Mouse (Mus musculus): ENCODE measurements around the gene Nlrp9b.
"Not testable (repeated sequence)": the region's sequence is repeated elsewhere in the genome, so short reads cannot be mapped to it uniquely, and the experiment has no call there.

Gene Nlrp9b

DNA sequence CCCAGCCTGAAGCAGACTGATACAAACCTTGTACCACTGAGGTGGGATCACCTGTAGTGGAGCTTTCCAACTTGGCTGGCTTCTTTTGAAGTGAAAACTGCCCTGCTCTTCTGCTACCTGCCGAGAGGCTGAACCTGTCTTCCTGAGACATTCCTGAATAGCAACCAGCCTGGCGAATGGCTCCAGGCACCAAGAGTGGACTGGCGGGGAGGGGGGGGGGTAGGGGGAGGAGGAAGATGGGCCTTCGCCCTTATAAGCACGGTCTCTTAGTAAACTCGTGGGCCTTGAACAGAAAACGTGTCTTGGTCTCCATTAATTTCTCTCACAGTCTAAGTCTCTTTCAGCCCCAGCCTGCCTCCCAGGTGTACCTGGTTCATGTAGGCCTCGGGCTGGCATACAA is at the start of gene Nlrp9b:
Gene Nlrp9b (plus strand): TSS at position 301 of the 400 bp plus-strand sequence.
- not testable (repeated sequence) for DNase-seq (ENCODE audit: low spot score in 2 of 2)

DNA sequence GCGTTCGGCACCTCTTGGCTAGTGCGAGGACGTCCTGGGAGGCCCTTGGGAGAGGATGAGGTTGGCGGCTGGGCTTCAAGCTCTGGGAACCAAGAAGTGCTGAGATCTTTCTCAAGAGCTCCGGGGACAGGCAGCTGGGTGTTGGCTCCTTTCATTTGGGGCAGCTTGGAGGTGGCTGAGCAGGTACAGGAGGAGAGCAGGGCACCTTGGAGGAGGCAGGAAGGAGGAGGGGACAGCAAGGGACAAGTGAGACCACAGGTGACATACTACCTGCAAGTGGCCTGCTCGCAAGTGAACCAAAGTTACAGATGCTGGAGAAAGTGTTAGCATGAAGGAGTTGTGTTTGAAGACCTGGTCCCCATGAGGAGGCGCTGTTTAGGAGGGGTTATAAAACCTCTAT is 46.6 kb upstream of the Nlrp9b start:
- no peak for DNase-seq (ENCODE audit: low spot score in 2 of 2)

DNA sequence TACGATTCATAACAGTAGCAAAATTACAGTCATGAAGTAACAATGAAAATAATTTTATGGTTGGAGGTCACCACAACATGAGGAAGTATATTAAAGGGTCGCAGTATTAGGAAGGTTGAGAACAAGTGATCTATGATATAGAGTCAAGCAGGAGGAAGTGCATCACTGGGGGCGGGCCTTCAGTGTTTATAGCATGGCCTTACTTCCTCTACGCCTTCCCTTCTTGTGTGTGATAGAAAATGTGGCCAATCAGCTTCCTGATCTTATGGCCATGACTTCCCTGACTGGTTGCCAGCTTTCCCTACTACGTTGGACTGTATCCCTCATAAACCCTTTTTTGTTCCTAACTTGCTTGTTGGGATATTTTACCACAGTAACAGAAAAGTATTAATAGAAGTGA is 46.1 kb upstream of the Nlrp9b start:
- DNase-seq (ENCODE audit: low spot score in 2 of 2), result no peak

DNA sequence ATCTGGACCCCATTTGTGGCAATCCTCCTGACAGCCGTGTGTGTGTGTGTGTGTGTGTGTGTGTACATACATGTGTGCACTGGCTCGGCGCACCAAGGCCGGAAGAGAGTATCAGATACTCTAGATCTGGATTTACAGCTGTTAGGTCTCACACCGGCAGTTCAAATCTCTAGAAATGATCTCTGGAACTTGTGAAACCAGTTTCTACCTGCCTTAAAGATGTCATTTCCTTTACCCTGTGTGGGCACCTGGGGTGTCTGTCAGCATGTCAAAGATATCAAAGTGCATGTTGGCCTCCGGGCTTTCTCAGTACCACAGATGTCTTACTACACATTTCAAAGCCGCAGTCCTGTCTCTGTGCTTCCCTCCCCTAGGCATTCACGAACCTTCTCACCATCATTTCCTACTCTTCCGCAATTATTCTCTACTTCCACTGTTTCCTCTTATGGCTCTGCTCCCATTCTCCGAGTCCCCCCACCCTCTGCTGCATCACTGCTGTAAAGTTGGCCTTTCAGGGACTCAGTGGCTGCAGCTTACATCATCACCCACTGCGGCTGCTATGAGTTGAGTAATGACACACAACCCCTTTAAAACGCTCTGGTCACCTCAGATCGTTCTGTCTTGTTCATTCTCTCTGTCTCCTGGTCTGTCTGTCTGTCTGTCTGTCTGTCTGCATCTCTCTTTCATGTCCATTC is 45.3 kb upstream of the Nlrp9b start:
- no peak for DNase-seq (ENCODE audit: low spot score in 2 of 2)

DNA sequence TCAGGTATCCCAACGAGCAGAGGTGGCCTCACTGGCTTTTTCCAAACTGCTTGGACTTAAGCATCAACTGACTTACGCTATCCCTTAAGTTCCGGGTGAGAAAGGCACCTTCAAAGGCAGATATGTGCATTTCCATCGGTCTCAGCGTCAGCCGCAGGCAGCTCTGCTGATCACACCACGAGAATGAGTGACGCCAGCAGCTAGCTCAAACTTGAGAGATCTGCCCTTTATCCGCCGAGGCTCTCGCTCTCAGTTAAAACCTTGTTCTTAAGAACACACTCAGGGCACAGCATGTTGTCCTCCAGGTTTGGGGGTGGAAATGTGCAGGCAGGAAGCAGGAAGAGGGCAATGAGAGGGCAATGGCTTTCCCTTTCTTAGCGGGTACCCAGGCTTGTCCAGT is 42.3 kb upstream of the Nlrp9b start:
- no peak for DNase-seq (ENCODE audit: low spot score in 2 of 2)

DNA sequence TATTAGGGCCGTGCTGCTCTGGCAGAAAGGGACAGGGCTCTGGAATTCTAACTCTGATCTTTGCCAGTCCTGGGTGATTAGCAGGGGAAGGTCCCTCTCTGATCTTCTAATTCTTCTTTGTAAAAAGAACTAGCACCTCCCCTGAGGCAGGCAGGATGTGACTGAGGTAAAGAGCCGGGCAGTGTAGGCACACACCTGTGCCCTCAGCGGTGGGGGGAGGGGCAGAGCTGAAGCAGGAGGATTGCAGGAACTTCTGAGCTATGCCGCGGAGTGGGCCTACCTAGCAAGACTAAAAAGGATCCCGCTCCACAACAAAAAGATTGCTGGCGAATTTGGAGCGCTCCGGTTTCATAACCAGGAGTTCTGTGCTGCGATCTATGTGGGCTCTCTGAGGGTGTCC is 41.3 kb upstream of the Nlrp9b start:
- DNase-seq (ENCODE audit: low spot score in 2 of 2), result no peak

DNA sequence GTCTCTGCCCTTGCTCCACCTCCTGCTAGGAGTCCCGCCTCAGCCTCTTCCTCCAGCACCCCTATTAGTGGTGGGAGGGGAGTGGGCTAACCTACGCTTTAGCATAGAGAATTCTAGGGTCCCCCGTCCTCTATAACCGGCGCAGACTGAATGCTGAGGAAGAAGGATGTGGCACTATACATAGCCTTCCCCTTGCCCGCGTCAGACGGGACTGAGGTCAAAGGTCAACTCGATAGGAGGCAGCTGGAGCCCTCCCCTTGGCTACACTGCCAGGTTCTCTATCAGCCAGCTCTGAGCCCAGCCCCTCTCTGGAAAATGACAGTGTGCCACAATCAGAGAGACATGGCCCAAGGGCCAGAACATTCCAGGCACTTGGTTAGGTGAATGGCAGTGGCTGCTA is 40.7 kb upstream of the Nlrp9b start, which contains the start of gene Igsf23:
Gene Igsf23 (minus strand): TSS at position 168 of the 400 bp plus-strand sequence.
- DNase-seq (ENCODE audit: low spot score in 2 of 2), result no peak

DNA sequence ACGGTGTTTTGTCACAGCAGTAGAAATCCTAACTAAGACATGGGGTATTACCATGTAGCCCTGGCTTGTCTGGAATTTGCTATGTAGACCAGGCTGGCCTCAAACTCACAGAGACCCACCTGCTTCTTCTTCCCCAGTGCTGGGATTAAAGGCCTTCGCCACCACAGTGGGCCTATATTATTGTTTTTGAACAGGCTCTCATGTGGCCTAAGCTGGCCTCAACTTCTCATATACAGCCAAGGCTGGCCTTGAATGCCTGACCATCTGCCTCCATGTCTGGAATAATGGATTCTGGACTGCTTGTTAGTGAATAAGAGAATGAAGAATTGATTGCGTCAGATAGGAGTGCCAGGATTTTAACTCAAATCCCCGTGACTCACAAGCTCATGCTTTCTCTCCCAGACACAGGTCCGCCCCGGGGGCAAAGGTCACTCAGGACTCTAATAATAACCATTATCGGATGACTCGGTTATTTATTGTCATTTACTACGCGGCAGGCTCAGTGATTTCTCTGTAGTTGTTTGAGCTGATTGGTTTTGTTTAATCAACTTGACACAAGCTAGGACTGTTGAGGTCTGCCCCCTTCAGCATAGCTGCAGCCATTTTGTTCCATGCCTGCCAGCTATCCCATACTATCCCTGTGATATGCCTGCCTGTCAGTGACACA is 38.8 kb upstream of the Nlrp9b start:
- DNase-seq (ENCODE audit: low spot score in 2 of 2), result no peak

DNA sequence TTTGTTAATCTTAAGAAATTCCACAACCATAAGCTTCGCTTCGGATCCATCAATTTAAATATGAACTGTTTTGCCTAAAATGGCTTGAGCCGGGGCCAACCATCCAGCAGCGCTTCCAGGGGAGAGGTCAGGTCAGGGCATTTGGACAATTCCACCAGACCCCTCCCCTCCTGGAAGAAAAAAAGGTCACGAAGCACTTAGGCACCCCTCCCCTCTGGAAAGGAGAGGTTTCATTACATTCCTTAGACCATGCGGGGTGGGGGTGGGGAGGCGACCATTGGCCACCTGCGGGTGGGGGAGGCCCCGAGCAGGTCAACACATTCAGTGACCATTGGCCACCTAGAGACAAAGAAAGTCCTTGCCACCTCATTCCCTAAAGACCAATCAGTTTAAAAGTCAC is 38.2 kb upstream of the Nlrp9b start:
- no peak for DNase-seq (ENCODE audit: low spot score in 2 of 2)

DNA sequence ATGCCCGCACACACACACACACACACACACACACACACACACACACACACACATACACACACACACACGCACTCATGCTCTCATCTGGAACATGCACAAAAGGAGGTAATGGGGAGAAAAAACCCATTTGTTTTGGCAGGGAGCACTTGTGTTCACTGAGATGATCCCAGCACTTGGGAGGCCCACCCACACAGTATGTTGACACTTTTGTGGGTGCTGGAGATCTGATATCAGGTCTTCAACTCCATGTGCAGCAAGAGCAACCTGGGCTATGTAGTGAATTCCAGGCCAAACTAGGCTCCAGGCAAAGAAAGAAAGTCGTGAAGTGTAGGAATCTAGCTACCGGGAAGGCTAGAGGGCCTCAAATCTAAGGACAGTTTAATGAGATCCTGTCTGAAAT is 35.4 kb upstream of the Nlrp9b start:
- DNase-seq (ENCODE audit: low spot score in 2 of 2), result no peak

DNA sequence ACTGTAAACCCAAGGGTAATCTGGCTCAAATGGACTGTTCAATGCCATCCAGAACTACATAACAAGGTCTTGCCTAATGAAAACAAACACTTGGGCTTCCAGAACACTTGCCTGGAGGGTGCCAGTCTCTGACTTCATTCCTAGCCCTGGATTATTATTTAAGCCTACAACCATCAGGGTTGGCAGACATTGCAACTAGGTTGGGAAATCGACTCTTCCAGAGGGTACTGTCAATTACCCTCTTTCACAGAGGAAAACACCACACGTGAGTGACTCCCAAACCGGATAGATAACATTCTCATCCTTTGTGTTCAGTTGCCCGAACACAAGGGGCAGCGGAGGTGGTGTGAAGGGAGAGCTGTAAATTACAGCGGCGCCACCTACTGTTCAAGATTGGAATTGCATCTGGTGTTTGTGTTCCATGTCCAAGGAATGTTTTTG is 34.9 kb upstream of the Nlrp9b start:
- DNase-seq (ENCODE audit: low spot score in 2 of 2), result peak; percentile 52 to 83

DNA sequence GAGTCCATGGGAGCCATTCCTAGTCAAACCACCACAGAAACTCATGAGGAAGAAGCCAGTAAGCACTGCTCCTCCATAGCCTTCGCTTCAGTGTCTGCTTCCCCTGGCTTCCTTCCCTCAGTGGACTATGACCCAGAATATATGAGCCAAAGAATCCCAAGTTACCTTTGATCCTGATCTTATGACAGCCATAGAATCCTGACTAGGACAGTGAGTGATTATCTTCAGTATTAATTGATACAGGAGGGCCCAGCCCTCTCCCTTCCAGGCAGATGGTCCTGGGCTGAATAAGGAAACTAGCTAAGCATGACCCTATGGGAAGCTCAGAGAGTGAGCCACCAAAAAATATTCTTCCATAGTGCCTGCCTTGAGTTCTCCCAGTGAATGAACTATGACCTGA is 28.8 kb upstream of the Nlrp9b start:
- DNase-seq (ENCODE audit: low spot score in 2 of 2), result no peak

DNA sequence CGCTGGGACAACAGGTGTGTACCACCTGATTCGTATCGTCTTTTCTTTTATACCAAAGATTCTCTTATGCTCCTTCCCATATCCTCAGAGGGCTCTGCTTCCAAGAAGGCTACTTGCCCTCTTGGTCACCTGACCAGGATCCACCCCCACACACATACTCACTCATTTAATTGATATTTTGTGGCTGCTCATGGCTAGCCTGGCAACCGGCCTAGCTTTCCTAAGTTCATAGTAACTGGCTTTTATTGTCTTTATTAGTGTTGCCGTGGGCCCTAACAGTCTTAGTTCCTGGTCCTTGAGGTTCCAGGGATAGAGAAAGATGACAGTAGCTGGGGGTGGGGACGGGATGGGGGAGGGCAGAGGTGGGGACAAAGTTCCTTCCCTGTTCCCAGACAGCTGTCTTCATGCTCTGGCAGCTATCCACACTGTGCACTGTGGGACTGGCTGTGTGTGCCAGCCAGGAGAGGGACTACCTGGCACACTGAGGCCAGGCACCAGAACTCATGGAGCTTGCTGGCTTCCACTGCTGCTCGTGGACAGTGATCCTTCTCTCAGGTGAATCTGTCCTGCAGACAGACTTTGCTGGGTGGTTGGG is 26.2 kb upstream of the Nlrp9b start, which contains the start of gene Ceacam20:
Gene Ceacam20 (plus strand): TSS at position 428 of the 595 bp plus-strand sequence.
- no peak for DNase-seq (ENCODE audit: low spot score in 2 of 2)

DNA sequence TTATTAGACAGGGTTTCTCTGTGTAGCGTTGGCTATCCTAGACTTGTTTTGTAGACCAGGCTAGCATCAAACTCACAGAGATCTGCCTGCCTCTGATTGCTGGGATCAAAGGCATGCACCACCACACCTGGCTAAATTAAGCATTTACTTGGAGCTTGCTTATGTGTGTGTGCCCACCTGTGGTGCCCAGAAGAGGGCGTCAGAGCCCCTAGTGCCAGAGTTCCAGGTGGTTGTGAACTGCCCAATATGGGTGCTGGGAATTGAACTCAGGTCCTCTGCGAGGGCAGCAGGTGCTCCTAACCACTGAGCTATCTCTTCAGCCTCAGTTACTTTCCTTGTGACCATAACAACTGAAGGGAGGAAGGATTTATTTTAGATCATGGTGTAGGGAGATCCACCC is 22.2 kb upstream of the Nlrp9b start:
- DNase-seq (ENCODE audit: low spot score in 2 of 2), result no peak

DNA sequence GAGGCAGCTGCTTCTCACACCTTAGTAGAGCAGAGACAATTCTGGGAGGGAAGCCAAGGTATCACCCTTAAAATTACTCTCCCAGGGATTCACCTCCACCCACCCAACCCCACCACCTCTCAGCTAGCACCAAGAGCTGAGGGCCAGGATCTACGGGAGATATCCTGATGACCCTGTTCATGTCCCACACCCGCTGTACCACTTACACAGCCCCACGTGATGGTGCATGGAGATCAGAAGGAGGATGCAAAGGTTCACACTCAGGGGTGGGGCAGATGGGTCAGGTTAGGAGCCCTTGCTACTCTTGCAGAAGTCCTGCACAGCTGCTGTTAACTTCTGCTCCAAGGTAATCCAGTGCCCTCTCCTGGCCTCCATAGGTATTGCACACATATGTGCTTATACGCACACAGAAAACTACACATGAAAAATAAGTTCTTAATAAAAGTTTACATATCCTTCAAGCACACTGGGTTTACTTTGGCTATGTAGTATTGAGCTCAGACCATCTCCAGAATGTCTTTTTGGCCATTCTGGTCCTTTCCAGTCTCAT is 21.6 kb upstream of the Nlrp9b start:
- DNase-seq (ENCODE audit: low spot score in 2 of 2), result no peak

DNA sequence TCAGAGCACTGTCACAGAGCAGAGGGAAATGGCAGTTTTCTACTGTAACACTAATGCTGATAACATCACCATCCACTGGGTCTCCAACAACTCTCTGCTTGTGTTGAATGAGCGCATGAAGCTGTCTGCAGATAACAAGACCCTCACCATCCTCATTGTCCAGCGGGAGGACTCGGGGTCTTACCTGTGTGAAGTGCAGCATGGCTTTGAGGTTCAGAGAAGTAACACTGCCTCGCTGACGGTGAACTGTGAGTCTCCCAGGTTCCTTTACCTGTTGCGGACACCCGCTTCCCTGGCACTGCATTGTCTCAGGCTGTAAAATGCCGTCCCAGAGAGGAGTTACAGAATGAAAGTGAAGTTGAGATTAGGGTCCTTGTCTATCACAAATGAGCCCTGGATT is 21.1 kb upstream of the Nlrp9b start:
- DNase-seq (ENCODE audit: low spot score in 2 of 2), result no peak

DNA sequence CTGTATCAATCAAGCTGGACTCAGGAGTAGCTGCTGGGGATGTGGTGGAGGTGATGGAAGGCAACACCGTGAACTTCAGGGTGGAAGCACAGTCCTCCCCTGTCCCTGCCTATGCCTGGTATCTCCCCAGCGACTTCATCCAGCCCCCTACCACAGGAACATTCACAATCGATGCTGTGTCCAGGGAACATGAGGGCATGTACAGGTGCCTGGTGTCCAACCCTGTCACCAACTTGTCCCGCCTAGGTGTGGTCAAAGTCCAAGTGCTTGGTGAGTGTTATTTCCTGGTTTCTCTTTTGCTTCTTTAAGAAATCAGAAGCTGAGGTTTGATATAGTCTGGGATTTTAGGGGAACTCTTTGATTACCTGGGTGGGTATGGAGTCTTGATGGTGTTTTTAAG is 19.7 kb upstream of the Nlrp9b start:
- DNase-seq (ENCODE audit: low spot score in 2 of 2), result no peak

DNA sequence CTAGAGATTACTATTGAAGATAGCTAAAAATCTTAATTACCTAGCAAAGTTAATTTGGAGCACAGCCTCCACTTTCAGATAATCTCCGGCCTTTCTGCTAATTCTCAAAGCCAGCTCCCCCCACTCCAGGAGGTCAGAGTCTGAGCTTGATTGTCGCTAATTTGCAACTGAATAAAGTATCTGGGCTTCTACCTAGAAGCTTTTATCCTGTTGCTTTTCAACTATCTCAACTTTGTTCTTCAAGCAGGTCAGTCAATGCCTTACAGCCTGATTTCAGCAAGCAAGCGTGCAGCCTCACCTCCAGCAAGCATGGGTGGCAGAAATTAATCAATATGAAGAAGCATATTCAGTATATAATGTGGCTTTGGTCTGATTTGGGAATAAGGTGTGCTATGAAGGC is 5.5 kb downstream of the Nlrp9b start:
- DNase-seq (ENCODE audit: low spot score in 2 of 2), result not testable (repeated sequence)

DNA sequence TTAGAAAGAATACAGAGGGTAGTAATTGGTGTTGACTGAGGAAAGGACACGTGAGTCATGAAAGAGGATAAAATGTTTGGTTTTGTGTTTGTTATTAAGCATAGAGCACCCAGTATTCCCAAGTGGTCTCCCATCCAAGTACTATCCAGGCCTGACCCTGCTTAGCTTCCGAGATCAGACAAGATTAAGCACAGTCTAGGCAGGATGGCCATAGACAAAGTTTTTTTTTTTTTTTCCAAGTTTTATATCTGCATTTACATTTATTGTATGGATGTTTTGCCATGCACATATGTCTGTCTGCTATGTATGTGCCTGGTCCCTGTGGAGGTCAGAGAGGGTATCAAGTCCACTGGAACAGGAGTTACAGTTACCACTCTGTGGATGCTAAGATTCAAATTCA is 18.7 kb downstream of the Nlrp9b start:
- no peak for DNase-seq (ENCODE audit: low spot score in 2 of 2)

DNA sequence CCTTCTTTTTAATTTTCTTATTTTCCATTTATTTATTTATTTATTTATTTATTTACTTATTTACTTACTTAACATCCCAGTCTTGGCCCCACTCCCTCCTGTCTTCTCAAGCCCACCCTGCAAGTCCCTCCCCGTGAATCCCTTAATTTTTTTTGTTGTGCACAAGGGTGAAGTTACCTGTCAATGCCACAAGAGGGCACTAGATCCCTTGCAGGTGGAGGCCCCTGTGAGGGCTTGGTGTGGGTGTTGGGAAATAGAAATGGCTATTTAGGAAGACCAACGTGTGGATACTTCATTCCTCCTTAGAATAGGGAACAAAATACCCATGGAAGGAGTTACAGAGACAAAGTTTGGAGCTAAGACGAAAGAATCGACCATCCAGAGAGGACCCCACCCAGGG is 72.8 kb downstream of the Nlrp9b start:
- DNase-seq (ENCODE audit: low spot score in 2 of 2), result not testable (repeated sequence)

DNA sequence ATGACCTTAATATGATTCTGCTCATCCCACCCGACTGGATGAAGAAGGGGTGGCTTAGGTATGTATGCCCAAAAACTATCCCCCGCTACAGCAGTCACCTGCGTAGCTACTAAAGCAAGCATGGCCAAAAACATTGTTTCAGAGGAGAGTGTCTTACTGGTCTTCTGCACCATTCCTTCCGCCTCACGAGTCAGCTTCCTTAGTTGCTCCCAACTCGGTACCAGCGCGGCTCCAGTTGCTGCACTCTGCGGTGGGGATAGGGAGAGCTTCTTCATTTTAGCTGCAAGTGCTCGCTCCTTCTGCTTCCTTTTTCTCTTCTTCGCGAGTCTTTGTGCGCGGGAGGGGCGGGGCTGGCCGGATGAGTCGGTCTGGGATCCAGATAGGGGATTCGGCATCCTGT is 86.9 kb downstream of the Nlrp9b start:
- not testable (repeated sequence) for DNase-seq (ENCODE audit: low spot score in 2 of 2)

DNA sequence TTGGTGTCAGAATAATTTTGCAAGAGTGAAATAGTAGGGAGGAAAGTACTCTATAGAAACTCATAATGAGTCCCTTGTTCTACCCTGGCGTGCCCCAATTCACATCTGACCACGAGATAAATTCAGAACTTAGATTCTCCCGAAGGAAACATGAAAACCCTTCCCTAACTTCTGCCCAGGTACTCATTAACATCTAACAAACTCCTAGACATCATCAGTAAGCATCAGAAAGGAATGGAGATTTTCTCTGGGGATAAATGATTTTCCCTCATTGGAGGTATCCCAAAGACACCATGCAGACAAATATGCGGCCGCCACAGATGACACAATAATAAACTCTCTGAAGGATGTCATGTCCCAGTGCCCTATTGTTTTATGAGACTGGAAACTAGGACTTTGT is 108.1 kb downstream of the Nlrp9b start, which contains the start of gene Vmn1r91:
Gene Vmn1r91 (plus strand): TSS at position 301 of the 400 bp plus-strand sequence.
- DNase-seq (ENCODE audit: low spot score in 2 of 2), result not testable (repeated sequence)

DNA sequence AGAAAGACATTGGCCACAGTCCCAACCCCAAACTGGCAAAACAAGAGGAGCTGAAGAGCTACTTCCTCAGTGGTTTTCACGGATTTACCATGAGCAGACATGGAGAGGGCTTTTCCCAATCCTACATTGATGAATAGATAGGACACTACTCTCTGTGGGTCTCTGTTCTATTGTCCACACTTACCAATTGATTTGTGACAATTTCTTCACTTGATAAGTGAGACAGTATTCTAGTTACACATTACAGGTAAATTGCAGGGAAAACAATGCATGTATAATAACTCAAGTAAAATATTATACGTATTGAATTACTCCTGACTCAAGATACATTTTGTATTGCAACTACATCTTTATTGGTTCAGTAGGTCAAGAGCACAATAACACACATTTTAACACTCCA is 131.2 kb downstream of the Nlrp9b start, which contains the start of gene Gm16442:
Gene Gm16442 (minus strand): TSS at position 101 of the 400 bp plus-strand sequence.
- DNase-seq (ENCODE audit: low spot score in 2 of 2), result not testable (repeated sequence)

Measured in cerebellum, postnatal 4 days (tissue).